Mouse (Mus musculus): ENCODE measurements around the gene Gm20431. TPM values are rescaled to one million over a fixed set of nuclear protein-coding genes. Genes with fewer than 3 reads are reported as not detected.

Gene Gm20431
- polyA plus RNA-seq, 1 experiment from 2014 or later = 8.4 TPM

- no peak overlapping the region; the same call in 1 of the 2 replicates for H3K27ac ChIP-seq (ENCODE audit: low read depth, low read length)
- 70% methylated on average over 10 of the region's 10 CpGs for WGBS
- DNase-seq (ENCODE audit: low spot score) (no peak), ATAC-seq (ENCODE audit: low FRiP score) (no peak)
- H3K4me3 ChIP-seq (ENCODE audit: low read depth, low read length) = 0 out of 2 replicates have a peak overlapping the region, but pooled peaks have one; percentile 1
- H3K9ac ChIP-seq (ENCODE audit: low read depth, low read length) = peak overlapping the region; percentile 83; the same call in 1 of the 2 replicates
- no peaks in the 10 kb centered on the region for H3K9me3 ChIP-seq (ENCODE audit: control insufficient read depth, low read length)
- peaks cover 4% of the 10 kb centered on the region; the same call in 1 of the 2 replicates for H3K4me1 ChIP-seq (replicated peaks; ENCODE audit: control insufficient read depth, insufficient read depth, low read length)
- no peaks in the 10 kb centered on the region for H3K36me3 ChIP-seq (ENCODE audit: control insufficient read depth, insufficient read depth, low read length)
- peaks cover 4% of the 10 kb centered on the region; the same call in 1 of the 2 replicates for H3K27me3 ChIP-seq (ENCODE audit: control insufficient read depth, insufficient read depth, low read length)
- peak overlapping the region; percentile 79; the same call in 1 of the 2 replicates for H3K4me2 ChIP-seq (replicated peaks; ENCODE audit: low read depth, low read length)
These were observed 2.0 kb downstream of the Gm20431 start for GRCm38 (mm10) chr2:167659177-167659846.

- no peak overlapping the region for H3K4me2 ChIP-seq (replicated peaks; ENCODE audit: low read depth, low read length)
- peaks cover 4% of the 10 kb centered on the region; the same call in 1 of the 2 replicates for H3K27me3 ChIP-seq (ENCODE audit: control insufficient read depth, insufficient read depth, low read length)
- 89% methylated on average over 11 of the region's 11 CpGs for WGBS
- no peak overlapping the region for H3K4me3 ChIP-seq (ENCODE audit: low read depth, low read length)
- H3K27ac ChIP-seq (ENCODE audit: low read depth, low read length) = no peak overlapping the region
- no peak for ATAC-seq (ENCODE audit: low FRiP score)
- no peak overlapping the region for H3K9ac ChIP-seq (ENCODE audit: low read depth, low read length)
- H3K4me1 ChIP-seq (replicated peaks; ENCODE audit: control insufficient read depth, insufficient read depth, low read length) = peaks cover 4% of the 10 kb centered on the region; the same call in 1 of the 2 replicates
- no peak for DNase-seq (ENCODE audit: low spot score)
- H3K9me3 ChIP-seq (ENCODE audit: control insufficient read depth, low read length) = no peaks in the 10 kb centered on the region
- H3K36me3 ChIP-seq (ENCODE audit: control insufficient read depth, insufficient read depth, low read length) = no peaks in the 10 kb centered on the region
These were observed 2.6 kb downstream of the Gm20431 start for GRCm38 (mm10) chr2:167658712-167659111.

- ATAC-seq (ENCODE audit: low FRiP score) (no peak), DNase-seq (ENCODE audit: low spot score) (no peak)
- H3K36me3 ChIP-seq (ENCODE audit: control insufficient read depth, insufficient read depth, low read length) = no peaks in the 10 kb centered on the region
- H3K9me3 ChIP-seq (ENCODE audit: control insufficient read depth, low read length) = no peaks in the 10 kb centered on the region
- WGBS = 93% methylated on average over 4 of the region's 4 CpGs
- no peak overlapping the region for H3K4me2 ChIP-seq (replicated peaks; ENCODE audit: low read depth, low read length)
- H3K4me1 ChIP-seq (replicated peaks; ENCODE audit: control insufficient read depth, insufficient read depth, low read length) = peaks cover 4% of the 10 kb centered on the region; the same call in 1 of the 2 replicates
- H3K4me3 ChIP-seq (ENCODE audit: low read depth, low read length) = no peak overlapping the region
- no peak overlapping the region for H3K27ac ChIP-seq (ENCODE audit: low read depth, low read length)
- H3K27me3 ChIP-seq (ENCODE audit: control insufficient read depth, insufficient read depth, low read length) = peaks cover 4% of the 10 kb centered on the region; the same call in 1 of the 2 replicates
- no peak overlapping the region for H3K9ac ChIP-seq (ENCODE audit: low read depth, low read length)
These were observed 3.3 kb downstream of the Gm20431 start for GRCm38 (mm10) chr2:167657973-167658372.

GRCm38 (mm10) chr2:167656629-167657478 is 4.4 kb downstream of the Gm20431 start:
- Histone ChIP-seq H3K9me3 (ENCODE audit: control insufficient read depth, low read length) (no peaks in the 10 kb centered on the region), H3K27ac (ENCODE audit: low read depth, low read length) (no peak overlapping the region), H3K4me2 (replicated peaks; ENCODE audit: low read depth, low read length) (no peak overlapping the region), H3K4me3 (ENCODE audit: low read depth, low read length) (no peak overlapping the region), H3K36me3 (ENCODE audit: control insufficient read depth, insufficient read depth, low read length) (no peaks in the 10 kb centered on the region), H3K27me3 (ENCODE audit: control insufficient read depth, insufficient read depth, low read length) (0 out of 2 replicates have a peak, but pooled peaks cover under 1% of the 10 kb centered on the region), H3K4me1 (replicated peaks; ENCODE audit: control insufficient read depth, insufficient read depth, low read length) (peaks cover 4% of the 10 kb centered on the region; the same call in 1 of the 2 replicates), H3K9ac (ENCODE audit: low read depth, low read length) (no peak overlapping the region)
- 83% methylated on average over 16 of the region's 16 CpGs for WGBS
- DNase-seq (ENCODE audit: low spot score) = no peak
- no peak for ATAC-seq (ENCODE audit: low FRiP score)

GRCm38 (mm10) chr2:167654911-167655600 is 6.2 kb downstream of the Gm20431 start:
- no peak overlapping the region for H3K27ac ChIP-seq (ENCODE audit: low read depth, low read length)
- no peaks in the 10 kb centered on the region for H3K27me3 ChIP-seq (ENCODE audit: control insufficient read depth, insufficient read depth, low read length)
- no peaks in the 10 kb centered on the region for H3K36me3 ChIP-seq (ENCODE audit: control insufficient read depth, insufficient read depth, low read length)
- no peak overlapping the region for H3K4me3 ChIP-seq (ENCODE audit: low read depth, low read length)
- ATAC-seq (ENCODE audit: low FRiP score) (no peak), DNase-seq (ENCODE audit: low spot score) (no peak)
- peaks cover 1% of the 10 kb centered on the region; the same call in 1 of the 2 replicates for H3K4me1 ChIP-seq (replicated peaks; ENCODE audit: control insufficient read depth, insufficient read depth, low read length)
- WGBS = 89% methylated on average over 10 of the region's 10 CpGs
- H3K9me3 ChIP-seq (ENCODE audit: control insufficient read depth, low read length) = no peaks in the 10 kb centered on the region
- no peak overlapping the region for H3K9ac ChIP-seq (ENCODE audit: low read depth, low read length)
- no peak overlapping the region for H3K4me2 ChIP-seq (replicated peaks; ENCODE audit: low read depth, low read length)

GRCm38 (mm10) chr2:167652694-167653093 is 8.6 kb downstream of the Gm20431 start:
- Histone ChIP-seq H3K4me1 (replicated peaks; ENCODE audit: control insufficient read depth, insufficient read depth, low read length) (no peaks in the 10 kb centered on the region), H3K9ac (ENCODE audit: low read depth, low read length) (no peak overlapping the region), H3K27me3 (ENCODE audit: control insufficient read depth, insufficient read depth, low read length) (no peaks in the 10 kb centered on the region), H3K4me2 (replicated peaks; ENCODE audit: low read depth, low read length) (no peak overlapping the region), H3K27ac (ENCODE audit: low read depth, low read length) (no peak overlapping the region), H3K4me3 (ENCODE audit: low read depth, low read length) (no peak overlapping the region), H3K36me3 (ENCODE audit: control insufficient read depth, insufficient read depth, low read length) (no peaks in the 10 kb centered on the region), H3K9me3 (ENCODE audit: control insufficient read depth, low read length) (no peaks in the 10 kb centered on the region)
- ATAC-seq (ENCODE audit: low FRiP score) = no peak
- WGBS = 92% methylated on average over 7 of the region's 7 CpGs
- no peak for DNase-seq (ENCODE audit: low spot score)

GRCm38 (mm10) chr2:167651622-167652021 is 9.7 kb downstream of the Gm20431 start:
- H3K27me3 ChIP-seq (ENCODE audit: control insufficient read depth, insufficient read depth, low read length) = no peaks in the 10 kb centered on the region
- no peak overlapping the region for H3K4me3 ChIP-seq (ENCODE audit: low read depth, low read length)
- no peak overlapping the region for H3K9ac ChIP-seq (ENCODE audit: low read depth, low read length)
- H3K36me3 ChIP-seq (ENCODE audit: control insufficient read depth, insufficient read depth, low read length) = no peaks in the 10 kb centered on the region
- no peak overlapping the region for H3K27ac ChIP-seq (ENCODE audit: low read depth, low read length)
- H3K4me1 ChIP-seq (replicated peaks; ENCODE audit: control insufficient read depth, insufficient read depth, low read length) = no peaks in the 10 kb centered on the region
- ATAC-seq (ENCODE audit: low FRiP score) = no peak
- H3K9me3 ChIP-seq (ENCODE audit: control insufficient read depth, low read length) = no peaks in the 10 kb centered on the region
- WGBS = 85% methylated on average over 9 of the region's 9 CpGs
- DNase-seq (ENCODE audit: low spot score) = no peak
- H3K4me2 ChIP-seq (replicated peaks; ENCODE audit: low read depth, low read length) = no peak overlapping the region

GRCm38 (mm10) chr2:167649290-167650032 is 11.8 kb downstream of the Gm20431 start:
- WGBS = 93% methylated on average over 12 of the region's 12 CpGs
- Histone ChIP-seq H3K4me2 (replicated peaks; ENCODE audit: low read depth, low read length) (no peak overlapping the region), H3K27ac (ENCODE audit: low read depth, low read length) (no peak overlapping the region), H3K4me3 (ENCODE audit: low read depth, low read length) (no peak overlapping the region), H3K9ac (ENCODE audit: low read depth, low read length) (no peak overlapping the region), H3K9me3 (ENCODE audit: control insufficient read depth, low read length) (no peaks in the 10 kb centered on the region), H3K36me3 (ENCODE audit: control insufficient read depth, insufficient read depth, low read length) (no peaks in the 10 kb centered on the region), H3K27me3 (ENCODE audit: control insufficient read depth, insufficient read depth, low read length) (no peaks in the 10 kb centered on the region), H3K4me1 (replicated peaks; ENCODE audit: control insufficient read depth, insufficient read depth, low read length) (no peaks in the 10 kb centered on the region)
- DNase-seq (ENCODE audit: low spot score) = no peak
- ATAC-seq (ENCODE audit: low FRiP score) = no peak
